Mouse (Mus musculus): Measurements from ENCODE around the gene Ncf2. TPM values are rescaled to one million over a fixed set of nuclear protein-coding genes. Genes with fewer than 3 reads are reported as not detected.
A peak's percentile ranks its signal among the peaks of the same experiment; 100 is the strongest.

The Ncf2 gene
- polyA plus RNA-seq, 1 experiment, result 1.6 TPM

DNA sequence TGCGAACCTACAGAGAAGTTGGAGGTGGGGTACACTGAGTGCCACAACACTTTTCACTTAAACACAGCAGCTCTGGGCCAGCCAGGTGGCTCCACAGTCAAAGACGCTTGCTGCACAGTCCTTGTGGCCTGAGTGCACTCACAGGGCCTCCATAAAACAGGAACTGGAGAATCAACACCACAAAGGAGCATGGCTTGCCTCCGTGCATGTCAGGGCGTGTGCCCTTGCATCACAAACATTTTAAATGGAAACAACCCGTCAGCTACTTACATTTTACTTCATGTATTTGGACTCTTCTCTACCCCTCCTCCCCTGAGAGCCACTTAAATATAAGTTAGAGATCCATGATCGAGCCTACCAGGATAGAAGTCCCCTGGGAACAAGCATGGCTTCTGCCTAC lies 32.3 kb downstream of the Ncf2 start:
- Histone ChIP-seq H3K4me1 (ENCODE audit: control insufficient read depth, insufficient read depth, low read length) (peaks cover 6% of the 10 kb centered on the region), H3K9ac (ENCODE audit: low read depth, poor library complexity, severe bottlenecking) (no peak overlapping the region), H3K4me3 (ENCODE audit: low read depth, low read length) (no peak overlapping the region), H3K27ac (ENCODE audit: insufficient read depth, low read length) (peak overlapping the region; percentile 64), H3K27me3 (ENCODE audit: control insufficient read depth, insufficient read depth, low read length, poor library complexity, severe bottlenecking) (no peaks in the 10 kb centered on the region), H3K9me3 (replicated peaks; ENCODE audit: control insufficient read depth, insufficient read depth, low read length, poor library complexity, severe bottlenecking) (no peaks in the 10 kb centered on the region), H3K36me3 (ENCODE audit: control insufficient read depth, insufficient read depth, low read length, poor library complexity, severe bottlenecking) (peaks cover 11% of the 10 kb centered on the region)
- no peak for TF ChIP-seq CTCF (IDR thresholded peaks at IDR 0.05; ENCODE audit: low read depth, low read length)
- TF ChIP-seq POLR2A (IDR thresholded peaks at IDR 0.05; ENCODE audit: insufficient read depth, low read length), result no peak
- TF ChIP-seq EP300 (IDR thresholded peaks at IDR 0.05; ENCODE audit: insufficient read depth, low read depth, low read length), result peak; percentile 80

DNA sequence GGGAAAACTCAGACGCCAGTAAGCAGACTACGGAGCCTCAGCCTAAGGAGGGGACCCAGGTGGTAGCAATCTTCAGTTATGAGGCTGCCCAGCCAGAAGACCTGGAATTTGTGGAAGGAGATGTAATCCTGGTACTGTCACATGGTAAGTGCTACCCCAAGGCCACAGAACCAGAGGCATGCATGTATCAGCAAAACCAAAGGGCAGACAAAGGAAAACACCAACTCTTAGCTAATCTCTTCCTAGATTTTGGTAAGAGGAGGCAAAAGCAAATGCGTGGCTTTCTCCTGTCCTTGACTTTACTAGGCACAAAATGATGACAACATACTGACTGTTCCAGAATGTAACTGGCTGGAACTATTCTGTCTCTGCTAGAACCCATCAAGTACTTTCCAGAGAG lies 35.1 kb downstream of the Ncf2 start:
- Histone ChIP-seq H3K27ac (ENCODE audit: insufficient read depth, low read length) (no peak overlapping the region), H3K9me3 (replicated peaks; ENCODE audit: control insufficient read depth, insufficient read depth, low read length, poor library complexity, severe bottlenecking) (no peaks in the 10 kb centered on the region), H3K36me3 (ENCODE audit: control insufficient read depth, insufficient read depth, low read length, poor library complexity, severe bottlenecking) (peaks cover 32% of the 10 kb centered on the region), H3K4me3 (ENCODE audit: low read depth, low read length) (no peak overlapping the region), H3K9ac (ENCODE audit: low read depth, poor library complexity, severe bottlenecking) (no peak overlapping the region), H3K4me1 (ENCODE audit: control insufficient read depth, insufficient read depth, low read length) (peaks cover 16% of the 10 kb centered on the region), H3K27me3 (ENCODE audit: control insufficient read depth, insufficient read depth, low read length, poor library complexity, severe bottlenecking) (no peaks in the 10 kb centered on the region)
- TF ChIP-seq CTCF (IDR thresholded peaks at IDR 0.05; ENCODE audit: low read depth, low read length), result no peak
- no peak for TF ChIP-seq POLR2A (IDR thresholded peaks at IDR 0.05; ENCODE audit: insufficient read depth, low read length)
- TF ChIP-seq EP300 (IDR thresholded peaks at IDR 0.05; ENCODE audit: insufficient read depth, low read depth, low read length), result no peak

DNA sequence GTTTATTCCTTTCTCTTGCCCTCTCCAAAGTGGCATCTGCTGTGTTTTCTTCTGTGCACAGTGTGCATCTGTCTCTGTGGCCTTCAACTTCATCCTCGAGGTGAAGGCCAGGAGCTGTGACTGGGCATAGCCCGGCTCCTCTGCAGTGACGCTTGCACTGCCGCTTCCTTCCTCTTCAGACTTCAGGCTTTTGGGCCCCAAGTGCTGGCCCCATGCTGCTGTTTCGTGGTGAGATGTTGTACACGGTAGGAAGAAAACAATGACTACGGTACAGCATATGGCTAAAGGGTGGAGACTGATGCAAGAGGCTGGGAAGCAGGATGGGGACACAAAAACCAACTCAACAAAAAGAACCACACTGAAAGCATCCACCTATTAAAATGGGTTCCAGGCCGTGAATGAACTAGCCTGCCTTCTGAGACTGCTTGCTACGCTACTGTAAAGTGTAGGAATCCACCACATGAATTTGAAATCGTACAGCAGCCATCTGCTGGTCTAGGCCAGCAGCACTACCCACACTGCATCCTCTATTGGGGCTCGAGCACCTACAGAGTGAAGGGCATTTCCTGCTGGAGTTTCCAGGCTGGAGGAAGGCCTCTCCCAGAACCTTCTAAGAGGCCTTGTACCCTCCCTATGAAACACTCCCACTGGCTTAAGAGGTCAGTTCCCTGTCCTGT lies 38.2 kb downstream of the Ncf2 start:
- Histone ChIP-seq H3K4me3 (ENCODE audit: low read depth, low read length) (no peak overlapping the region), H3K27me3 (ENCODE audit: control insufficient read depth, insufficient read depth, low read length, poor library complexity, severe bottlenecking) (no peaks in the 10 kb centered on the region), H3K27ac (ENCODE audit: insufficient read depth, low read length) (peak overlapping the region; percentile 33), H3K4me1 (ENCODE audit: control insufficient read depth, insufficient read depth, low read length) (peaks cover 10% of the 10 kb centered on the region), H3K9ac (ENCODE audit: low read depth, poor library complexity, severe bottlenecking) (no peak overlapping the region), H3K9me3 (replicated peaks; ENCODE audit: control insufficient read depth, insufficient read depth, low read length, poor library complexity, severe bottlenecking) (no peaks in the 10 kb centered on the region), H3K36me3 (ENCODE audit: control insufficient read depth, insufficient read depth, low read length, poor library complexity, severe bottlenecking) (peaks cover 60% of the 10 kb centered on the region)
- TF ChIP-seq EP300 (IDR thresholded peaks at IDR 0.05; ENCODE audit: insufficient read depth, low read depth, low read length) (no peak), CTCF (IDR thresholded peaks at IDR 0.05; ENCODE audit: low read depth, low read length) (no peak), POLR2A (IDR thresholded peaks at IDR 0.05; ENCODE audit: insufficient read depth, low read length) (no peak)

DNA sequence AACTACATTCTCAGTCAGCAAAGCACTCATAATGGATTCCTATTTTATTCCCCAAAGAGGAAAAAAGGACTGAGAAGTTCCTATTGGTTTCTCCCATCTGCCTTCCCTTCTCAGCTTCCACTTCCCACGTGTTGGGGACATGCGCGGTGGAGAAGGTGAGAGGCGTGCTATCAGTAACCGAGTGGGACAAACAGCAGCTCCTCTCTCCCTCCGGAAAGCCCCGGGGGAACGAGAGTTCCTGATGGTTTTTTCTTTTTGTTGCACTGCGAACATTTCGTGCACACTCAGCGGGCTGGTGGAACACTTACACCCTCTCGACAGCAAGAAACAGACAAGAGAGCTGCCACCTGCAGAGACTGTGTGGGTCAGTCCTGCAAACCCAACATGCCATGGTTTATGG lies 38.8 kb downstream of the Ncf2 start:
- peaks cover 10% of the 10 kb centered on the region for H3K4me1 ChIP-seq (ENCODE audit: control insufficient read depth, insufficient read depth, low read length)
- H3K27ac ChIP-seq (ENCODE audit: insufficient read depth, low read length), result peak overlapping the region; percentile 3; the same call in 1 of the 2 replicates
- no peaks in the 10 kb centered on the region for H3K27me3 ChIP-seq (ENCODE audit: control insufficient read depth, insufficient read depth, low read length, poor library complexity, severe bottlenecking)
- H3K9ac ChIP-seq (ENCODE audit: low read depth, poor library complexity, severe bottlenecking), result no peak overlapping the region
- H3K4me3 ChIP-seq (ENCODE audit: low read depth, low read length), result no peak overlapping the region
- no peaks in the 10 kb centered on the region for H3K9me3 ChIP-seq (replicated peaks; ENCODE audit: control insufficient read depth, insufficient read depth, low read length, poor library complexity, severe bottlenecking)
- H3K36me3 ChIP-seq (ENCODE audit: control insufficient read depth, insufficient read depth, low read length, poor library complexity, severe bottlenecking), result peaks cover 66% of the 10 kb centered on the region
- TF ChIP-seq POLR2A (IDR thresholded peaks at IDR 0.05; ENCODE audit: insufficient read depth, low read length) (no peak), CTCF (IDR thresholded peaks at IDR 0.05; ENCODE audit: low read depth, low read length) (no peak), EP300 (IDR thresholded peaks at IDR 0.05; ENCODE audit: insufficient read depth, low read depth, low read length) (no peak)

DNA sequence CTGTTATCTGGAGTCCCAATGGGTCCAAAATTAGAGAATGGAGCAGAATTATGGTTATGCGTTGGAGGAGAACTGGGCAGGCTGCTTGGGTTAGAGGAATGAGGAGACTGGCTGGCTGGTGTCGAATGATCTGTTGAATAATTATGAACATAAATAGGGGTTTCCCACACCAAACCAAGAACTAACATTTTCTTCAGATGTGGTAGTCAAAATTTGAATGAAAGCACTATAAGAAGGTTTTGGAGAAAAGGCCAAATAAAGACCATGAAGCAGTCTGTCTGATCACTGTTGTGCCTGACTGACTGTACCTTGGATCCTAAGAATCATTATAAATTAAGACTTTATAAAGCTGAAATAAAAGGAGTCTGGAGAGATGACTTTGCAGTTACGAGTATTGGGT lies 40.3 kb downstream of the Ncf2 start:
- TF ChIP-seq CTCF (IDR thresholded peaks at IDR 0.05; ENCODE audit: low read depth, low read length) (no peak), EP300 (IDR thresholded peaks at IDR 0.05; ENCODE audit: insufficient read depth, low read depth, low read length) (no peak), POLR2A (IDR thresholded peaks at IDR 0.05; ENCODE audit: insufficient read depth, low read length) (no peak)
- no peak overlapping the region for H3K9ac ChIP-seq (ENCODE audit: low read depth, poor library complexity, severe bottlenecking)
- H3K36me3 ChIP-seq (ENCODE audit: control insufficient read depth, insufficient read depth, low read length, poor library complexity, severe bottlenecking), result peaks cover 80% of the 10 kb centered on the region
- H3K9me3 ChIP-seq (replicated peaks; ENCODE audit: control insufficient read depth, insufficient read depth, low read length, poor library complexity, severe bottlenecking), result no peaks in the 10 kb centered on the region
- H3K27ac ChIP-seq (ENCODE audit: insufficient read depth, low read length), result no peak overlapping the region
- H3K27me3 ChIP-seq (ENCODE audit: control insufficient read depth, insufficient read depth, low read length, poor library complexity, severe bottlenecking), result no peaks in the 10 kb centered on the region
- no peak overlapping the region for H3K4me3 ChIP-seq (ENCODE audit: low read depth, low read length)
- H3K4me1 ChIP-seq (ENCODE audit: control insufficient read depth, insufficient read depth, low read length), result peaks cover 10% of the 10 kb centered on the region

DNA sequence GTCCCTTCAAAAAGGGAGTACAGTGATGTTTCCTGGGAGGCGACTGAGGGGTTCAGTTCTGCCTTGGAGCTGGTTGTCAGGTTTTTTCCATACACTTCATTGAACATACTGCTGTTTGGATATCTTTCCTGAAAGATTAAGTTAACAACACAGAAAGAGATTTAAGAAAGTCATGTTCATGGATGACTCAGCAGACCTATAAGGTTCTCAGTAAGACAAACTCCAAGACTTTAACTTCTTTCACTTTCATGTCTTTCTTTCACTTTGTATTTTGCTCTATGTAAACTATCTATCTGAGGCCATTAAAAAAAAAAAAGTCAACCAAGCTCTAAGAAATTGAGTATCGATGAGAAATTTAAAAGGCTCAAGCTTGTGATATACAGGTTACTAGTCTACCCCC lies 41.1 kb downstream of the Ncf2 start:
- H3K27me3 ChIP-seq (ENCODE audit: control insufficient read depth, insufficient read depth, low read length, poor library complexity, severe bottlenecking), result no peaks in the 10 kb centered on the region
- peaks cover 11% of the 10 kb centered on the region for H3K4me1 ChIP-seq (ENCODE audit: control insufficient read depth, insufficient read depth, low read length)
- peaks cover 84% of the 10 kb centered on the region for H3K36me3 ChIP-seq (ENCODE audit: control insufficient read depth, insufficient read depth, low read length, poor library complexity, severe bottlenecking)
- TF ChIP-seq EP300 (IDR thresholded peaks at IDR 0.05; ENCODE audit: insufficient read depth, low read depth, low read length) (no peak), CTCF (IDR thresholded peaks at IDR 0.05; ENCODE audit: low read depth, low read length) (no peak), POLR2A (IDR thresholded peaks at IDR 0.05; ENCODE audit: insufficient read depth, low read length) (no peak)
- no peak overlapping the region for H3K9ac ChIP-seq (ENCODE audit: low read depth, poor library complexity, severe bottlenecking)
- no peak overlapping the region for H3K27ac ChIP-seq (ENCODE audit: insufficient read depth, low read length)
- no peak overlapping the region for H3K4me3 ChIP-seq (ENCODE audit: low read depth, low read length)
- H3K9me3 ChIP-seq (replicated peaks; ENCODE audit: control insufficient read depth, insufficient read depth, low read length, poor library complexity, severe bottlenecking), result no peaks in the 10 kb centered on the region

Measured in ES-Bruce4 (cell line).